Mouse (Mus musculus): ENCODE results near the gene Senp6. TPM values are rescaled to one million over a fixed set of nuclear protein-coding genes. Genes with fewer than 3 reads are reported as not detected.
A peak's percentile ranks its signal among the peaks of the same experiment; 100 is the strongest.
"Not testable (repeated sequence)": the region's sequence is repeated elsewhere in the genome, so short reads cannot be mapped to it uniquely, and the experiment has no call there.

Gene Senp6
- polyA plus RNA-seq (2012; rRNA removed), result 30.1 and 66.5 TPM in 2 replicates

- TF ChIP-seq POLR2A (IDR thresholded peaks at IDR 0.05; ENCODE audit: borderline replicate concordance, extremely low read depth, insufficient read depth, insufficient read length, poor library complexity, severe bottlenecking) (peak; percentile 59), CTCF (IDR thresholded peaks at IDR 0.05; ENCODE audit: borderline replicate concordance, extremely low read depth, insufficient read depth, insufficient read length) (no peak)
- DNase-seq (ENCODE audit: low read depth), result peak; percentile 91
Observed at GRCm38 (mm10) chr9:80066367-80067220, at the start of gene Senp6. TSS of gene Senp6 (plus strand) at chr9:80066903.

GRCm38 (mm10) chr9:80020429-80020828 lies 46.3 kb upstream of the Senp6 start:
- TF ChIP-seq POLR2A (IDR thresholded peaks at IDR 0.05; ENCODE audit: borderline replicate concordance, extremely low read depth, insufficient read depth, insufficient read length, poor library complexity, severe bottlenecking), result no peak
- TF ChIP-seq CTCF (IDR thresholded peaks at IDR 0.05; ENCODE audit: borderline replicate concordance, extremely low read depth, insufficient read depth, insufficient read length), result no peak
- DNase-seq (ENCODE audit: low read depth), result no peak

GRCm38 (mm10) chr9:80021648-80022047 lies 45.1 kb upstream of the Senp6 start:
- TF ChIP-seq CTCF (IDR thresholded peaks at IDR 0.05; ENCODE audit: borderline replicate concordance, extremely low read depth, insufficient read depth, insufficient read length) (no peak), POLR2A (IDR thresholded peaks at IDR 0.05; ENCODE audit: borderline replicate concordance, extremely low read depth, insufficient read depth, insufficient read length, poor library complexity, severe bottlenecking) (no peak)
- no peak for DNase-seq (ENCODE audit: low read depth)

GRCm38 (mm10) chr9:80022821-80023220 lies 43.9 kb upstream of the Senp6 start:
- no peak for DNase-seq (ENCODE audit: low read depth)
- no peak for TF ChIP-seq POLR2A (IDR thresholded peaks at IDR 0.05; ENCODE audit: borderline replicate concordance, extremely low read depth, insufficient read depth, insufficient read length, poor library complexity, severe bottlenecking)
- no peak for TF ChIP-seq CTCF (IDR thresholded peaks at IDR 0.05; ENCODE audit: borderline replicate concordance, extremely low read depth, insufficient read depth, insufficient read length)

- DNase-seq (ENCODE audit: low read depth), result not testable (repeated sequence)
Observed at GRCm38 (mm10) chr9:80025347-80025746, 41.4 kb upstream of the Senp6 start.

GRCm38 (mm10) chr9:80026017-80026416 lies 40.7 kb upstream of the Senp6 start:
- peak; percentile 71 for DNase-seq (ENCODE audit: low read depth)
- peak; percentile 68; the same call in 1 of the 2 replicates for TF ChIP-seq CTCF (IDR thresholded peaks at IDR 0.05; ENCODE audit: borderline replicate concordance, extremely low read depth, insufficient read depth, insufficient read length)
- no peak for TF ChIP-seq POLR2A (IDR thresholded peaks at IDR 0.05; ENCODE audit: borderline replicate concordance, extremely low read depth, insufficient read depth, insufficient read length, poor library complexity, severe bottlenecking)

- no peak for DNase-seq (ENCODE audit: low read depth)
- no peak for TF ChIP-seq CTCF (IDR thresholded peaks at IDR 0.05; ENCODE audit: borderline replicate concordance, extremely low read depth, insufficient read depth, insufficient read length)
- TF ChIP-seq POLR2A (IDR thresholded peaks at IDR 0.05; ENCODE audit: borderline replicate concordance, extremely low read depth, insufficient read depth, insufficient read length, poor library complexity, severe bottlenecking), result no peak
Observed at GRCm38 (mm10) chr9:80026581-80027021, 40.1 kb upstream of the Senp6 start.

- DNase-seq (ENCODE audit: low read depth), result no peak
- TF ChIP-seq CTCF (IDR thresholded peaks at IDR 0.05; ENCODE audit: borderline replicate concordance, extremely low read depth, insufficient read depth, insufficient read length) (no peak), POLR2A (IDR thresholded peaks at IDR 0.05; ENCODE audit: borderline replicate concordance, extremely low read depth, insufficient read depth, insufficient read length, poor library complexity, severe bottlenecking) (no peak)
Observed at GRCm38 (mm10) chr9:80037262-80037996, 29.3 kb upstream of the Senp6 start.

- TF ChIP-seq CTCF (IDR thresholded peaks at IDR 0.05; ENCODE audit: borderline replicate concordance, extremely low read depth, insufficient read depth, insufficient read length), result no peak
- no peak for TF ChIP-seq POLR2A (IDR thresholded peaks at IDR 0.05; ENCODE audit: borderline replicate concordance, extremely low read depth, insufficient read depth, insufficient read length, poor library complexity, severe bottlenecking)
- no peak for DNase-seq (ENCODE audit: low read depth)
Observed at GRCm38 (mm10) chr9:80037997-80038383, 28.7 kb upstream of the Senp6 start.

GRCm38 (mm10) chr9:80039296-80039815 lies 27.3 kb upstream of the Senp6 start:
- no peak for DNase-seq (ENCODE audit: low read depth)
- TF ChIP-seq POLR2A (IDR thresholded peaks at IDR 0.05; ENCODE audit: borderline replicate concordance, extremely low read depth, insufficient read depth, insufficient read length, poor library complexity, severe bottlenecking) (no peak), CTCF (IDR thresholded peaks at IDR 0.05; ENCODE audit: borderline replicate concordance, extremely low read depth, insufficient read depth, insufficient read length) (no peak)

GRCm38 (mm10) chr9:80044301-80044700 lies 22.4 kb upstream of the Senp6 start:
- DNase-seq (ENCODE audit: low read depth), result not testable (repeated sequence)

GRCm38 (mm10) chr9:80049271-80049670 lies 17.4 kb upstream of the Senp6 start:
- not testable (repeated sequence) for DNase-seq (ENCODE audit: low read depth)

Measured in brain, embryonic 14.5 days (tissue).